Mouse (Mus musculus) Patski (cell line): Measurements from ENCODE around the gene Fam155a. TPM values are rescaled to one million over a fixed set of nuclear protein-coding genes. Genes with fewer than 3 reads are reported as not detected.

ENCODE experiments used
- ATAC-seq: fragments of 100-300 bp; one replicate; pipeline ENCODE4 v1.8.0; 2021
- CTCF ChIA-PET: fragments of 350-600 bp; sonication (Branson Sonifier 250); formaldehyde crosslinking; loops from one replicate; lab custom pipeline; 2022; ENCODE audit warnings: inconsistent platforms; lab: Charles Lee
- POLR2A ChIA-PET: fragments of 350-600 bp; sonication (Branson Sonifier 250); formaldehyde crosslinking; loops from one replicate; lab custom pipeline; 2022; ENCODE audit warnings: antibody characterized with exemption, inconsistent platforms; lab: Charles Lee
- DNase-seq: peaks from one replicate; pipeline ENCODE4 v3.0.0-alpha.2; 2011; ENCODE audit warnings: low read depth, low spot score
- H3K27me3 ChIP-seq: fragments of 371-371 bp; one replicate; pipeline ENCODE4 v1.5.1; 2021
- CTCF ChIP-seq: fragments of 100-300 bp; IDR thresholded peaks from one replicate; pipeline ENCODE4 v1.5.1; 2021
- in situ Hi-C: fragments of 300-500 bp; cut with MboI; formaldehyde crosslinking; loops from 3 replicates; pipeline ENCODE4 v1.11.1; 2018; ENCODE audit warnings: low pct_unique_long_range_greater_than_20kb, mixed read lengths
- polyA plus RNA-seq: library from polyadenylated mRNA; unstranded; gene quantifications from one replicate; pipeline ENCODE4 v1.2.3, GENCODE M21; 2021

The Fam155a gene
- polyA plus RNA-seq, 1 experiment from 2014 or later, result not detected

DNA sequence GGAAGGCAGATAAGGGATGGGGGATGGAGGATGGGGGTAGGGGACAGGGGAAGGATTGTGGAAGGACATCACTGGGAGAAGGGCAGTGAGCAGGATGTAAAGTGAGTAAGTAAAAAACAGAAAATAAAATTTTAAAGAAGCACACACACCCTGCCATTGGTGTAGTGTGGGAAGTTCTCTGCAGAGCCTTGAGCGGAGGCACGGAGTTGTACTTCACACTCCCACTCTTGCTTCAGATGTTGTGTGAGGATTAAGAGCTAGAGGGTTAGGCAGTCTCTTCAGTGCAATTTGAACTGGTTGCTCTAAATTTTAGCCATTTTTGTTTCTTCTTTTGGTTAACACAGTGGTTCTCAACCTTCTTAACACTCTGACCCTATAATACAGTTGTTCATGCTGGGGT, 114.1 kb downstream of the Fam155a start:
- ChIA-PET POLR2A (no interaction called here), CTCF (no interaction called here)
- no peak for TF ChIP-seq CTCF
- DNase-seq, result no peak
- no peak for ATAC-seq
- peaks cover 4% of the 10 kb centered on the region for H3K27me3 ChIP-seq
- in situ Hi-C loops, result no loop called here

DNA sequence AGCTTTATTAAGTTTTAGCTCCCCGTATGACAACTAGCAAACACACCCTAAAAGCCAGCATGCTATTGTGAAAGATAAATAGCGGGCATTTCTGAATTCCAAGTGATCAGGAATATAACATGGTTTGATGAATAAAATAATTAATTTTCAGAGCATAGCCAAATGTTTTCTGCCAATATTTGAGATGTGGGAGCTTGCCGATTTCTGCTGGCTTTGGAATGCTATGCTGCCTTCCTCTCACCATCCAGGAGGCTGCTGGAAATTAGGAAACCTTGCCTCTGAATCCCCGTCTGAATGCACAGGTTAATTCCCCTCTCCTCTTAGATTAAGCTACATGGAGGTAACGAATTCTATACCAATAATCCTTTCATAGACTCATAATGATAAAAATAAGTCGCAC, 116.1 kb downstream of the Fam155a start:
- DNase-seq (no peak), ATAC-seq (no peak)
- ChIA-PET CTCF (interaction anchor here (1.1 kb wide), 1 partner anchor 17 kb away, joined by 3 read pairs; no protein-coding TSS in a partner anchor), POLR2A (no interaction called here)
- in situ Hi-C loops, result no loop called here
- peaks cover 4% of the 10 kb centered on the region for H3K27me3 ChIP-seq
- TF ChIP-seq CTCF, result no peak

DNA sequence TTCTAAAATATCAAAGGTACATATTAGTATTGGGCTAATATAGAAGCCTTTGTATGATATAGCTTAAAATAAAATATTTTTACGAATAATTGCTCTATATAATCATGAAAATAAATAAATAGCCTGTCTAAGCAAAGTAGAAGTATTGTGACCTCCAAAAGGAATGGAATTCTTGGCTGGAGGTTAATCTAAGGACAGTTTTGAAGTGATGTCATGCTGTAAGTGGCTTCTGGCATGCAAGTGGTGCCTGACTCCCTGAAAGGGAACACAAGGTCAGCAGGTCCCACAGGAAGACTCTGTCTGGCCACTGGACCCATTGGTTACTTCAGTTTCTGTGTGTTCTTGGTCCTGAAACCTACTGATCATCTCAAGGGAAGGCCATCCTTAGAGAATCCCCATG, 117.3 kb downstream of the Fam155a start:
- no peak for DNase-seq
- H3K27me3 ChIP-seq, result peaks cover 4% of the 10 kb centered on the region
- no peak for TF ChIP-seq CTCF
- no peak for ATAC-seq
- POLR2A ChIA-PET, result no interaction called here
- in situ Hi-C loops, result no loop called here
- CTCF ChIA-PET, result no interaction called here

DNA sequence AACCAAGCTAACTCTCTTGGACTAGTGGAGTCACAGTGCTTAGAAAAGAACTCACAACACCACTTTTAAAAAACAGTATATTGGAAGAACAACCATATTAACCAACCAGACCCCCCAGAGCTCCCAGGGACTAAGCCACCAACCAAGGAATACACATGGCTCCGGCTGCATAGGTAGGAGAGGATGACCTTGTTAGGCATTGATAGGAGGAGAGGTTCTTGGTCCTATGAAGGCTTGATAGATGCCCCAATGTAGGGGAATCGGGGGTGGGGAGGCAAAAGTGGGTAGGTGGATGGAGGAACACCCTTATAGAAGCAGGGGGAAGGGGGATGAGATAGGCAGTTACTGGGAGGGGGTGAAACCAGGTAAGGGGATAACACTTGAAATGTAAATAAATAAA, 132.8 kb downstream of the Fam155a start:
- CTCF ChIA-PET, result interaction anchor here (1.3 kb wide), 1 partner anchor 16 kb away, joined by 3 read pairs; no protein-coding TSS in a partner anchor
- POLR2A ChIA-PET, result no interaction called here
- TF ChIP-seq CTCF, result no peak
- no peak for ATAC-seq
- no peaks in the 10 kb centered on the region for H3K27me3 ChIP-seq
- in situ Hi-C loops, result no loop called here
- DNase-seq, result no peak

DNA sequence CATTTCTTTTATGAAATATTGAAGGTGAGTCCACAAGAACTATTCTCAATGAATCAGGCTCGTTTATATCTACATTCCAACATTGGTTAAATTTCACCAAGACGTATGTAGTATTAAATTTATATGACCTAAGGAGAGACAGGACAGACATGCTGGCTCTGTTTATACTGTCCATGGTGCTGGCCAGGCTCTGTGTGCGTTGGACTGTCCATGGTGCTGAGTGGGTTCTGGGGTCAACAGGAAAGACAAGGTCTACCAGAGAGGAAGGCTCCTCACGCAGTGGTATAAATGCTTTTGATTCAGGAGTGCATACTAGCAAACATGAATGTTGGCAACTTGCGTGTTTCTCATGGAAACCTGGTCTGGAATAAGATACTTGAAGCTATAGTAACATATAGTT, 135.7 kb downstream of the Fam155a start:
- no peak for ATAC-seq
- ChIA-PET POLR2A (no interaction called here), CTCF (no interaction called here)

DNA sequence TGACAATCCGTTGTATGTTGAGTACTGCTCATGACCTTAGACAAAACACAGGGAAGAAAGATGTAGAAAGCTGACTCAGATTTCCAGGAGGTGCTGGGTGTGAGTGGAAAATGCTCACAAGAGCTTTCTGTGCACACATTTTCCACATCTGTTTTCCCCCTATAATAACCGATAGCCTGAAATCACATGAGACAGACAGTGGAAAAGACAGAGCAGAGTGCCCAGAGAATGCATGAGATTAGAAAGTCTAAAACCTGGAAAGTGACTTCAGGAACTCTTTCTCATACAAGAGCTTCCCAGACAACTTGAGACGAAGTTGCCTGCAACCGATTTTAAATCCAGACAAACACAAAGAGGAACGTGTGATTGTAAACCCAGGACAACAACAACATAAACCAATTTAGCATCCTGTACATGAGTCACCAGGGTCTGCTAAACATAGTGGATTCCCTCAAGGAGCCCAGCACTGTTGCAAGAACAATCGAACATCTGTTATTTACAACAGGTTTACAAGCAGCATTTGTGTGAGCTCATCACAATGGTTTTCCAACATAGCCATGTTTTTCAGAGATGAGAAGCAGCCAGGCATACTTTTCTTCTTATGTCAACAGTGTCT, 163.8 kb downstream of the Fam155a start:
- CTCF ChIA-PET, result no interaction called here
- no peak for DNase-seq
- POLR2A ChIA-PET, result no interaction called here
- in situ Hi-C loops, result no loop called here
- no peak for ATAC-seq
- H3K27me3 ChIP-seq, result no peaks in the 10 kb centered on the region
- no peak for TF ChIP-seq CTCF

More for the DNA sequence above, 135.7 kb downstream of the Fam155a start:
- TF ChIP-seq CTCF, result no peak
- DNase-seq, result no peak
- no peaks in the 10 kb centered on the region for H3K27me3 ChIP-seq
- in situ Hi-C loops, result no loop called here

DNA sequence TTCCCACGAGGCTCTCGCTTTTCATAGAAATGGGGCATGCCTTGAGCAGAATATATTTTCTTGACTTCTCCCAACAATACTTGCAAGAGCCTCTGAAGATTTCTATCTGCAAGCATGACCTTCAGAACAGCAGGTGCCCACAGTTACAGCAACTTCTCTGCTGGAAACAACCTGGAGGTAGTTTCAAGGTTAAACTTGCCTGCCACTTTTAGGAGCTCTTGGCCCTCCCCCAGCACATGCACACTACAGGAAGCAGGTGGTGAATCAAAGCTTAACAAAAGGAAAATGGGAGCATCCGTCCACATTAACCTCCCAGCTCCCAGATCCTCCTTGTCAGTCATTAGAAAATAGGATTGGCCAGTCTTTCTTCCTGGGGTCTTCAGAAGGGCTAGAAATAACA, 175.0 kb downstream of the Fam155a start:
- DNase-seq, result no peak
- POLR2A ChIA-PET, result no interaction called here
- CTCF ChIA-PET, result no interaction called here
- in situ Hi-C loops, result no loop called here
- H3K27me3 ChIP-seq, result peaks cover 5% of the 10 kb centered on the region
- no peak for ATAC-seq
- TF ChIP-seq CTCF, result no peak

DNA sequence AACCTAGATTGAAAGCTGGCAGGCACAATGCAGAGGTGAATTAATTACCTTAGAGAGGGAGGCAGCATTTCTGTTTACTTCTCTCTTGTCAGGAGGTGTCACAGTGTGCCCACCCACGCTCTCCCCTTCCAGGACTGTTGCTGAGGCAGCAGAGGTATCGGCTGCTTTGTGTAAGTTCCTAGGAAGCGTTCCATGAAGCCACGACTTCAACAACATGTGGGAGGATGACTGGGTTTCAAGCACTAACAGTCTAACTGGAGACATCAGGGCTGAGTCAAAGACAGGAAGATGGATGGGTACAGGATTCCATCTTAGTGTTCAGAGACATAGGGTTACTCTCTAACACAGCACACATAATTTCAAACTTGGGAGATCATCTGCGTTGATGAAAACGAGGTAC, 189.1 kb downstream of the Fam155a start:
- DNase-seq, result no peak
- H3K27me3 ChIP-seq, result no peaks in the 10 kb centered on the region
- CTCF ChIA-PET, result no interaction called here
- in situ Hi-C loops, result no loop called here
- no peak for ATAC-seq
- POLR2A ChIA-PET, result no interaction called here
- TF ChIP-seq CTCF, result no peak

DNA sequence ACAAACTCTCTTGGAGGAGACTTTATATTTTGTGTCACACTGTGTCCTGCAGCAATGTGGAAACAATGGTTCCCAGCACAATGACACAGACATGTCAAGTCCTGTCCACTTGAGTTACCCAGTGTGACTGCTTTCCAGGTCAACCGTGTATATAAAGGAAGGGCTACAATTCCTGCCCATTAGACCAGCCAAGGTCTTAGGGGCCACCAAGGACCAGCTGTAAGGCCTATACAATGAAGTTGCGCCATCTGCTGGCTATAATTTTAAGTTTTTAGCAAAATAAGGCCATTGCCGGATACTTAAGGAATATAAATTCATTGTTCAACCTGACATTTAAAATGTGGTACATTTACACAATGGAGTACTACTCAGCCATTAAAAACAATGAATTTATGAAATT, 190.8 kb downstream of the Fam155a start:
- no peaks in the 10 kb centered on the region for H3K27me3 ChIP-seq
- ATAC-seq (no peak), DNase-seq (no peak)
- ChIA-PET CTCF (no interaction called here), POLR2A (no interaction called here)
- in situ Hi-C loops, result no loop called here
- TF ChIP-seq CTCF, result no peak

DNA sequence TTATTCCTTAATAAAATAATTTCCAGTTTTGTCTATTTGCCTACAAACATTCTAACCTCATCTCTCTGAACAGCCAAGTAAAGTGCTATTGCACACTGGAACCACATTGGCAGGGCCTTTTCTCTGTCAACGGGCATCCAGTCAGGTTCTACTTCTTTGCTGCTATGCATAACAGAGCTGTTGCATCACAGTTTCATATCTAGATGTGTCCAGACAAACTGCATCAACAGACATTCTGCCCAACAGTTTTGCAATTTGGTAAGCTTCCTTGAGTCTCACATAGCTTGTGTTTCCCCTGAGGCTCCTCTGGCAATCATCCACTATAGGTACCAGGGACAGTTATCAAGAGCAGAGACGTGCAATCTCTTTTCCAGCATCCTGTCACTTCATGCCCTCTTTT, 199.0 kb downstream of the Fam155a start:
- ChIA-PET POLR2A (no interaction called here), CTCF (no interaction called here)
- TF ChIP-seq CTCF, result no peak
- DNase-seq (no peak), ATAC-seq (no peak)
- H3K27me3 ChIP-seq, result no peaks in the 10 kb centered on the region
- in situ Hi-C loops, result no loop called here

DNA sequence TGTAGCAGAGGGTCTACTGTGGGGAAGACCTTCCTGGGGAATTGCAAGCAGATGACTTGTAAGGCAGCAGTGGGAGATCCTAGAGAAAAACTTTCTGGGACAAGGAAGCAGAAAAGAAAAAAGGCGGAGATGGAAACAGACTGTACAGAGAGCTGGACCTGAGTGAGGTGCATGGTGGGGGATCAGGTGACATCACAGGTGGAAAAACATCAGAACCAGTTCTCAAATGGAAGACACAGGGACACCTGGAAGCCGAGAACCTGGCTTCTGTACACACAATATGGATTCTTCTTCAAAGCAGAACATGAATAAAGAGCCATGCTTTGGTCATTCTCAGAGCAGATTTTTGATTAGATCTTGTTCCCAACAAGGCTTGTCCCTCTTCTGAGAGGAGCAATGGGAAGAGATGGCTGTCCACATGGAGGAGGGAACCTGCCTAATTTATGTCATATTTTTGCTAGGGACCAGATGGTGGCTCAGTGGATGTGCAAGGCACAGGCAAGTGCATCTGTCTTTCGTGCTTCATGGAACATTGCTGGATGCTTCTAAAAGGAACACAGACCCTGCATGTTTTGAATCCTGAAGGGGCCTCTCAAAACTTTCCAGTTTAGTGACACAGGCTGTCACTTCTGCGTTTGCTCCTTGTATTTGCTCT, 201.3 kb downstream of the Fam155a start:
- no peaks in the 10 kb centered on the region for H3K27me3 ChIP-seq
- ChIA-PET CTCF (no interaction called here), POLR2A (no interaction called here)
- ATAC-seq (no peak), DNase-seq (no peak)
- in situ Hi-C loops, result no loop called here
- no peak for TF ChIP-seq CTCF
